Mouse (Mus musculus) forebrain, embryonic 14.5 days (tissue): ENCODE measurements at regions not wholly inside any gene's neighbourhood (a gene's known extent, or its start where the extent isn't known, plus 50 kb on each side); places are given as distances from the start of the nearest gene placed in this dataset.

Source experiments
- ATAC-seq: fragments of 200-750 bp; cut with Nextera tagmentation; 2 replicates; pipeline ENCODE4 v1.8.0; 2017; ENCODE audit warnings: mild to moderate bottlenecking, moderate library complexity
- DNase-seq: peaks from one replicate; pipeline ENCODE4 v3.0.0-alpha.2; 2015; ENCODE audit warnings: low spot score
- H3K27ac ChIP-seq: fragments of 300-500 bp; sonication (generic); 2 replicates; pipeline ENCODE4 v1.5.1; 2014; ENCODE audit warnings: low read depth, mild to moderate bottlenecking, control low read depth, low read length, moderate library complexity
- H3K27me3 ChIP-seq: fragments of 300-500 bp; sonication (generic); replicated peaks from 2 replicates; pipeline ENCODE4 v1.6.1; 2014; ENCODE audit warnings: low read length, control low read depth, mixed read lengths; ENCODE audit not compliant: control insufficient read depth, insufficient read depth
- H3K36me3 ChIP-seq: fragments of 300-500 bp; sonication (generic); 2 replicates; pipeline ENCODE4 v1.6.1; 2014; ENCODE audit warnings: low read length, control low read depth; ENCODE audit not compliant: control insufficient read depth, insufficient read depth
- H3K4me1 ChIP-seq: fragments of 300-500 bp; sonication (generic); 2 replicates; pipeline ENCODE4 v1.6.1; 2014; ENCODE audit warnings: antibody characterized with exemption, low read length, control low read depth; ENCODE audit not compliant: control insufficient read depth, insufficient read depth
- H3K4me2 ChIP-seq: fragments of 300-500 bp; sonication (generic); 2 replicates; pipeline ENCODE4 v1.6.1; 2014; ENCODE audit warnings: mild to moderate bottlenecking, control low read depth, low read length
- H3K4me3 ChIP-seq: fragments of 300-500 bp; sonication (generic); 2 replicates; pipeline ENCODE4 v1.5.1; 2014; ENCODE audit warnings: low read depth, low read length, control low read depth
- H3K9ac ChIP-seq: fragments of 300-500 bp; sonication (generic); 2 replicates; pipeline ENCODE4 v1.6.1; 2014; ENCODE audit warnings: mild to moderate bottlenecking, low read length, control low read depth, moderate library complexity
- H3K9me3 ChIP-seq: fragments of 300-500 bp; sonication (generic); replicated peaks from 2 replicates; pipeline ENCODE4 v1.6.1; 2016; ENCODE audit warnings: low read length, control low read depth, mixed read lengths; ENCODE audit not compliant: control insufficient read depth
- WGBS: fragments of 180-500 bp; shearing (Covaris S2); extraction: QIAGEN DNeasy Blood & Tissue Kit; methylation state at CpG from one replicate; pipeline ENCODE4 v1.1.7; 2014; 5-methylcytosine and 5-hydroxymethylcytosine counted together

DNA sequence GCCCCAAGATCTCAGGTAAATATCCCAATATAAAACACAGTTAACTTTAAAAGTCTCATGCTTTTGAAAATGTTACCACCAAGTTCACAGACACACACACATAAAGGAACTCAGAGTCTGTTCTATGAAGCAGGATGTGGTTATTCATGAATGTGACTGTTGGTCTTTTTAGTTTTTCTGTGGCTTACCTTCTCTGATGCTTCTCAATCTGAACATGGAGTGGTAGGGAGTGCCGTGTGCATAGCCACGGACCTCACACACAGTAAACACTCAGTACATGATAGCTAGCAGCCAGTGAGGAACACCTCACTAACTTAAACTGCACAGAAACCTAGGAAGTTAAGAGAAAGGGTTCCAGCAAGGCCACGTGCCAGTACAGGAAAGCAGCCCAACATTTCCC lies 186.3 kb upstream of the Mvb12b start:
- no peak for ATAC-seq
- H3K4me2 ChIP-seq, result no peak overlapping the region
- no peaks in the 10 kb centered on the region for H3K27me3 ChIP-seq
- no peaks in the 10 kb centered on the region for H3K36me3 ChIP-seq
- H3K4me3 ChIP-seq, result no peak overlapping the region
- H3K27ac ChIP-seq, result no peak overlapping the region
- peaks cover 12% of the 10 kb centered on the region for H3K4me1 ChIP-seq
- H3K9me3 ChIP-seq, result no peaks in the 10 kb centered on the region
- no peak for DNase-seq
- WGBS, result 75% methylated on average over 3 of the region's 3 CpGs
- H3K9ac ChIP-seq, result no peak overlapping the region

DNA sequence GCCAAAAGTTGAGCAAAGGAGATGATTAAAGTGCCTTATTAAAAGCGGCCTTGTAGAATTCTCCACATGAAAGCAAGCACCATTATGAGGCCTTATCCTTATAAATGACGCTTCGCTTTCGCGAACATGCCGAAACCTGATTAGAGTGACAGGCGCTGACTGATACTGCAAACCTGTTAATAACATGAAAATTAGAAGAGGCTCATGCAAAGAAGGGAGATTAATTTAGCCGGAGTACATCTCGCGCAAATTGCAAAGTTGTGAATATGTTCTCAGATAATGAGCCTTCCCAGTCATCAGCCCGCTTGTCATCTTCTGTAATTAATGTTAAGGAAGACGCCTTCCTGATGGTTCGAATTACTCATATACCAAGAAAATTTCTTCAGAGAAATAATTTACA lies 177.8 kb upstream of the Mvb12b start:
- Histone ChIP-seq H3K36me3 (no peaks in the 10 kb centered on the region), H3K4me3 (no peak overlapping the region), H3K9ac (no peak overlapping the region), H3K27ac (no peak overlapping the region), H3K4me2 (no peak overlapping the region), H3K27me3 (no peaks in the 10 kb centered on the region), H3K9me3 (no peaks in the 10 kb centered on the region), H3K4me1 (no peaks in the 10 kb centered on the region)
- DNase-seq, result peak; percentile 76
- 39% methylated on average over 13 of the region's 13 CpGs for WGBS
- peak; percentile 46; the same call in 1 of the 2 replicates for ATAC-seq

DNA sequence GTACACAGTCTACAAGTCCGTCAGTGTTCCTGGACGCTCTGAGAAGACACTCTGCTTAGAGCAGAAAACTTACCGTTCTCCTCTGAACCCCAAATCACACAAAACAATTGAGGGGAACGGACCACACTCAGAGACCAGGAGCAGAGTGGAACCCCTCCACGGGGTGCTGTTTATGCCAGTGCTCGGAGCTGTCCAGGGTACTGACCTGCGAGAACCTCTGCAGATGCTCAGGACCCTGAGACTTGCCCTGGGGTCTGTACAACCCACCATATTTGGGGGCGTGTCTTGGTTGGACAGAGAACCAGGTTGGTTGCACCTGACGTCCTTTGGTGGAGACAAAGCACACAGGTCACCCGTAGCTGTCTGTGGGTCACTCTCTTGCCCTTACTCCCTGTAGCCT lies 177.3 kb upstream of the Mvb12b start:
- peak; percentile 33 for DNase-seq
- WGBS, result 40% methylated on average over 10 of the region's 10 CpGs

DNA sequence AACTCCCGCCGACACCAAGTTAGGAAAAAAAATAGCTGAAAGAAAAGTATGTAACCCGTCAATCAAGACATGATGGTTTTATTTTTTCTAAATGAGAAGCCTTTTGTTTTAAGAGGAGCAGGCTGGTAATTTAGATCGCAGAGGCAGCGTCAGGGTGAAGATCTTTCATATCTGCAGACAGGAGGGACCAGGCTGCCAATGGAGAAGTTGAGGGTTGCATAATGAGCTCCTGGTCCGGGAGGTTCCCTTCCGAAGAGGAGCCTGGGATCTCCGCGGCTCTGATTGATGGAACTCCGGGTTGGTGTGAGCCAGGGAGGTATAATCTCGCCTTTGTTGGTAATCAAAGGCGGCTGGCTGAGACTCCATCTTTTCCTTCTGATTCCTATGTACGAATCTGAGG lies 168.8 kb upstream of the Mvb12b start:
- 56% methylated on average over 13 of the region's 13 CpGs for WGBS
- H3K9me3 ChIP-seq, result no peaks in the 10 kb centered on the region
- no peaks in the 10 kb centered on the region for H3K27me3 ChIP-seq
- no peak overlapping the region for H3K4me3 ChIP-seq
- H3K4me2 ChIP-seq, result no peak overlapping the region
- peak overlapping the region; percentile 46; the same call in 1 of the 2 replicates for H3K27ac ChIP-seq
- DNase-seq (peak; percentile 33), ATAC-seq (no peak)
- H3K4me1 ChIP-seq, result no peaks in the 10 kb centered on the region
- H3K36me3 ChIP-seq, result no peaks in the 10 kb centered on the region
- H3K9ac ChIP-seq, result no peak overlapping the region

More for the DNA sequence above, 177.3 kb upstream of the Mvb12b start:
- ATAC-seq, result no peak; the same call in 1 of the 2 replicates
- Histone ChIP-seq H3K27me3 (no peaks in the 10 kb centered on the region), H3K9ac (no peak overlapping the region), H3K4me2 (no peak overlapping the region), H3K36me3 (no peaks in the 10 kb centered on the region), H3K4me1 (no peaks in the 10 kb centered on the region), H3K9me3 (no peaks in the 10 kb centered on the region), H3K4me3 (no peak overlapping the region), H3K27ac (0 out of 2 replicates have a peak overlapping the region, but pooled peaks have one; percentile 27)

DNA sequence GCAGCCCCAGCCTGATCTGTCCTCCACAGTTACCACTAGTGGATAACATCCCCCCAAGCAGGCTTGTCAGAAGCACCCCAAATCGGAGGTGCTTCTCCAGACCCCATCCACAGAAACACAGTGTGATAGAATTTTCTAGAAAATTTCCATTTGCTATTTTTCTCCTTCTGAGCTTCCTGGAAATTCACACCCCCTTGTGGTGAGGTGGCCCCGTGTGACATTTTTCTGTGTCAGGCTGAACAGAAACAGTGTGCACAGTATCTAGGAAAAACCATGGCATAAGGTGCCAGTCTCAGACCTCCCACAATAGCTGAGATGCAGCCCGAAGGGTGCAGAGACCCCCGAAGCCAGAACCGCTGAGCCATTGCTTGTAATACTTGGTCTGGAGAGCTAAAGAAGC lies 155.3 kb upstream of the Mvb12b start:
- WGBS, result 91% methylated on average over 5 of the region's 5 CpGs
- no peaks in the 10 kb centered on the region for H3K4me1 ChIP-seq
- no peak overlapping the region for H3K9ac ChIP-seq
- no peak for DNase-seq
- no peaks in the 10 kb centered on the region for H3K27me3 ChIP-seq
- H3K9me3 ChIP-seq, result no peaks in the 10 kb centered on the region
- H3K27ac ChIP-seq, result no peak overlapping the region
- H3K4me3 ChIP-seq, result no peak overlapping the region
- H3K4me2 ChIP-seq, result no peak overlapping the region
- H3K36me3 ChIP-seq, result no peaks in the 10 kb centered on the region
- ATAC-seq, result no peak

DNA sequence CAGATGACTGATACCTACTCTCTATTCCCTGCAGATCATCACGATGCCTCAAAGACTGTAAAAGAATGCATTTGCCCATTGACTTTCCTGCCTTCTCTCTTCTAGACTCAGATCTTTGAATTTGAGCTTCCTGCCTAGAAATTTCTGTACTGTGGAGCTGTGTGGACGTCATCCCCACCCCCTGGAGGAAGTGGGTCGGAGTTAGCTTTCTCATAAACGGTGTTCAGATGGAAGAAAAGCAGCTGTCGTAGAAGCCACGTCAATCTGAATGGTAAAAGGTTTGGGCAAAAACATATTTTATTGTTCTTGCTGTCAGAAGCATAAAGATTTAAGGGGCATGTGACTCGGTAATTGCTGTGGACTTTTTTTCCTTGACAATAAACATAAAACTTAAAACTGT lies 154.6 kb upstream of the Mvb12b start:
- WGBS, result 58% methylated on average over 7 of the region's 7 CpGs
- H3K4me2 ChIP-seq, result no peak overlapping the region

DNA sequence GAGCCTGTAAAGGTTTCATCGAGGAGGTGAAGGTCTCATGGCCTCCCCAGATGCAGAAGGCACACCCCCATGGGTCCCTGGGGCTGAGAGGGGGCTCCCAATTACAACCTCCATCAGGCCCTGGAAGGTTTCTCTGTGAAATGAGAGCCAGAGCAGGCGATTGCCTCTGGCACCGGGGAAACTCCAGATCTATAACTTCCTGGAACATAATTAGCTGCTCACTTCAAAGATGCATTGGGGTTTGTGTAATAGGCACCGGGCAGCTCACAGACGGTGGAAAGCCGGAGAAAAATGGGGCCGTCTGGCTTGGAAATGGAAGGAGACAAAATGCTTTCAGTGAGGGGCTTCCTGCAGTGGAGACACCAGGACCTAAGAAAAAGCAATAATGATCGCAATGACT lies 151.2 kb upstream of the Mvb12b start:
- H3K4me1 ChIP-seq, result no peaks in the 10 kb centered on the region
- H3K9me3 ChIP-seq, result no peaks in the 10 kb centered on the region
- no peaks in the 10 kb centered on the region for H3K27me3 ChIP-seq
- H3K36me3 ChIP-seq, result no peaks in the 10 kb centered on the region
- no peak overlapping the region for H3K9ac ChIP-seq
- ATAC-seq (no peak), DNase-seq (no peak)
- H3K27ac ChIP-seq, result no peak overlapping the region; the same call in 1 of the 2 replicates
- no peak overlapping the region for H3K4me2 ChIP-seq
- 57% methylated on average over 8 of the region's 8 CpGs for WGBS
- no peak overlapping the region for H3K4me3 ChIP-seq

More for the DNA sequence above, 154.6 kb upstream of the Mvb12b start:
- Histone ChIP-seq H3K4me3 (no peak overlapping the region), H3K4me1 (no peaks in the 10 kb centered on the region), H3K27ac (no peak overlapping the region), H3K9me3 (no peaks in the 10 kb centered on the region), H3K36me3 (no peaks in the 10 kb centered on the region), H3K9ac (no peak overlapping the region), H3K27me3 (no peaks in the 10 kb centered on the region)
- ATAC-seq, result no peak
- no peak for DNase-seq

DNA sequence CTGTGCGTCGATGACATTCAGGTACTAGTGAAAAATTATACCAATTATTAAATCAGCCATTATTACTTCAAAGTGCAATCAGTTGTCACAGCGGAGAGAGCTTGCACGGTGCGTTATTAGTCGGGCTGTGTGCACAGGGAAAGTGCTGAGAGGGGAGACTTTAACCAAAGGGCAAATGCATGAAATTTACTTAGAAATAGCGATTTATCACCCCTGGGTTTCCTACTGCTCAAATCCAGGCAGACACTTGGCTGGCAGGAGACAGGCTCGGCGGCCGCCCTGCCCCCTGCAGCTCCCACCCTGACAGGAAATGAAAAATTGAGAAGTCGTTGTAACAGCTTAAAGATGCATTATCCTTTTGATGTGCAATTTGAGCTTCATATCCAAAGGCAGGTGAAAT lies 145.5 kb upstream of the Mvb12b start:
- peak; percentile 24 for DNase-seq
- ATAC-seq, result no peak
- H3K4me2 ChIP-seq, result no peak overlapping the region
- H3K36me3 ChIP-seq, result no peaks in the 10 kb centered on the region
- H3K4me1 ChIP-seq, result peaks cover 10% of the 10 kb centered on the region
- peak overlapping the region; percentile 74 for H3K27ac ChIP-seq
- no peak overlapping the region for H3K4me3 ChIP-seq
- H3K9me3 ChIP-seq, result no peaks in the 10 kb centered on the region
- 53% methylated on average over 11 of the region's 11 CpGs for WGBS
- no peaks in the 10 kb centered on the region for H3K27me3 ChIP-seq
- no peak overlapping the region; the same call in 1 of the 2 replicates for H3K9ac ChIP-seq

DNA sequence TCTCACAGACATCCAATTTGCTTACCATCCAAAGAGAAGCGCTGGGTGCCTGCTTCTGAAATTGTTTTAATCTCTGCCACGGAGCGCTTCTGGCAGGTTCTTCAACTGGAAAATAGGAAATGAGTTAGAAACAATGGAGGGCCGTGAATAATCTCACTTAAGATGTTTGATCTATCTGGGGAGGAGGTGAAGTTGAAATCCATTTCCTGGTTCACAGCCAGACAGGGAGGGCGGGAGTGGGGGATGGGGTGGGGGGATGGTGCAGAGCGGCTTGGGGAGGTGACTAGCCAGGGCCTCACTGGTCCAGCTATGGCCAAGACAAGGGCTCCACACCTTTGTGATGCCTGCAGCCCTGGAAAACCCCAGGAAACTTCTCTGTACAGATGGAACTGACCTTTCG lies 143.7 kb upstream of the Mvb12b start:
- Histone ChIP-seq H3K9me3 (no peaks in the 10 kb centered on the region), H3K9ac (no peak overlapping the region), H3K4me1 (peaks cover 18% of the 10 kb centered on the region), H3K36me3 (no peaks in the 10 kb centered on the region), H3K4me2 (peak overlapping the region; percentile 5; the same call in 1 of the 2 replicates), H3K27me3 (0 out of 2 replicates have a peak, but pooled peaks cover under 1% of the 10 kb centered on the region), H3K27ac (peak overlapping the region; percentile 33; the same call in 1 of the 2 replicates), H3K4me3 (no peak overlapping the region)
- WGBS, result 16% methylated on average over 7 of the region's 7 CpGs
- DNase-seq (peak; percentile 40), ATAC-seq (no peak)
